In genomic region chr11:106648347-106648746, GRCm38 (mm10) we compare ENCODE assay signal across 8 mouse cellular contexts. TPM values are rescaled to one million over a fixed set of nuclear protein-coding genes. Genes with fewer than 3 reads are reported as not detected.
DNase-seq lines count a peak whose midpoint lies in the region; ATAC-seq lines count a peak whose summit lies in the region.

No protein-coding gene starts in this region.

- no peak overlapping the region for H3K9ac ChIP-seq in forebrain, embryonic 11.5 days (ENCODE audit: low read length)
- H3K9ac ChIP-seq in forebrain, embryonic 16.5 days (replicated peaks; ENCODE audit: low read depth, low read length), result no peak overlapping the region

- no peak overlapping the region for H3K4me3 ChIP-seq in forebrain, embryonic 11.5 days (ENCODE audit: low read depth, low read length)
- H3K4me3 ChIP-seq in forebrain, embryonic 16.5 days (replicated peaks; ENCODE audit: low read length), result no peak overlapping the region

- H3K27me3 ChIP-seq in forebrain, embryonic 11.5 days (ENCODE audit: control insufficient read depth, insufficient read depth, low read length), result no peaks in the 10 kb centered on the region
- no peaks in the 10 kb centered on the region for H3K27me3 ChIP-seq in forebrain, embryonic 16.5 days (replicated peaks; ENCODE audit: control insufficient read depth, insufficient read depth, low read length)

- peak; percentile 84 for DNase-seq in forebrain, embryonic 11.5 days (ENCODE audit: low spot score)
- peak; percentile 85 for DNase-seq in T-cell, adult 2 months (ENCODE audit: low spot score)
- peak; percentile 87 to 89 for DNase-seq in cerebellum, postnatal 14 days
- DNase-seq in heart, adult 8-10 months (ENCODE audit: low spot score), result peak; percentile 84
- DNase-seq in layer of hippocampus, adult 9-11 months, result peak; percentile 27
- DNase-seq in lung, postnatal 36 days, result peak; percentile 89
- DNase-seq in spleen, adult 12 weeks (ENCODE audit: low spot score), result peak; percentile 66

- H3K9me3 ChIP-seq in forebrain, embryonic 11.5 days (ENCODE audit: control insufficient read depth, low read length), result no peaks in the 10 kb centered on the region
- H3K9me3 ChIP-seq in forebrain, embryonic 16.5 days (ENCODE audit: control insufficient read depth, low read length), result no peaks in the 10 kb centered on the region

- H3K27ac ChIP-seq in forebrain, embryonic 11.5 days (ENCODE audit: low read depth, low read length), result no peak overlapping the region
- H3K27ac ChIP-seq in forebrain, embryonic 16.5 days (ENCODE audit: low read length), result no peak overlapping the region

- no peak overlapping the region for H3K4me2 ChIP-seq in forebrain, embryonic 11.5 days (ENCODE audit: low read depth, low read length, severe bottlenecking)
- no peak overlapping the region for H3K4me2 ChIP-seq in forebrain, embryonic 16.5 days (ENCODE audit: low read length)

- WGBS in forebrain, embryonic 11.5 days, result 26% methylated on average over 13 of the region's 13 CpGs
- WGBS in forebrain, embryonic 16.5 days, result 26% methylated on average over 13 of the region's 13 CpGs

- ATAC-seq in forebrain, embryonic 11.5 days (replicated peaks; ENCODE audit: low FRiP score), result no peak
- no peak for ATAC-seq in forebrain, embryonic 16.5 days

- H3K36me3 ChIP-seq in forebrain, embryonic 11.5 days (ENCODE audit: control insufficient read depth, insufficient read depth, low read length), result no peaks in the 10 kb centered on the region
- H3K36me3 ChIP-seq in forebrain, embryonic 16.5 days (ENCODE audit: control insufficient read depth, insufficient read depth), result no peaks in the 10 kb centered on the region

- no peaks in the 10 kb centered on the region for H3K4me1 ChIP-seq in forebrain, embryonic 11.5 days (replicated peaks; ENCODE audit: control insufficient read depth, insufficient read depth, low read length)
- no peaks in the 10 kb centered on the region for H3K4me1 ChIP-seq in forebrain, embryonic 16.5 days (replicated peaks; ENCODE audit: control insufficient read depth, insufficient read depth, low read length)

RNA-seq across cellular contexts. Expression of gene Tex2, which starts 35.1 kb away (rescaled TPM):
- 8.3 and 8.8 TPM in 2 replicates for polyA plus RNA-seq in forebrain, embryonic 11.5 days (2014; fragmentation: Nextera tagmentation; extraction: Ambion mirVana)
- 16.3 and 20.3 TPM in 2 replicates for polyA plus RNA-seq in forebrain, embryonic 16.5 days (2015; fragmentation: Nextera tagmentation; extraction: Ambion mirVana)
- total RNA-seq in heart, adult 8-10 months (2022), result 10 to 100 TPM; 37.9 to 56.9 (median 45.0) TPM

Comparison
In these comparisons a context has a peak if more than half of its experiments do, and no peak if none do; other contexts are left out.
1. DNase-seq: peak in every context shown above with its lines; median percentile 89 in lung, postnatal 36 days; 88 in cerebellum, postnatal 14 days; 85 in T-cell, adult 2 months; 84 in forebrain, embryonic 11.5 days; 84 in heart, adult 8-10 months; 66 in spleen, adult 12 weeks; 27 in layer of hippocampus, adult 9-11 months.